Mouse (Mus musculus): ENCODE measurements around the gene Hes5. TPM values are rescaled to one million over a fixed set of nuclear protein-coding genes. Genes with fewer than 3 reads are reported as not detected.

Hes5 gene
- 8.5 to 11.2 TPM (median 9.9 TPM) in 4 replicates for total RNA-seq (2023; ENCODE audit: inconsistent age)

GRCm38 (mm10) chr4:154960690-154961225 is at the start of gene Hes5:
Hes5 (plus strand) TSS chr4:154960923.

DNA sequence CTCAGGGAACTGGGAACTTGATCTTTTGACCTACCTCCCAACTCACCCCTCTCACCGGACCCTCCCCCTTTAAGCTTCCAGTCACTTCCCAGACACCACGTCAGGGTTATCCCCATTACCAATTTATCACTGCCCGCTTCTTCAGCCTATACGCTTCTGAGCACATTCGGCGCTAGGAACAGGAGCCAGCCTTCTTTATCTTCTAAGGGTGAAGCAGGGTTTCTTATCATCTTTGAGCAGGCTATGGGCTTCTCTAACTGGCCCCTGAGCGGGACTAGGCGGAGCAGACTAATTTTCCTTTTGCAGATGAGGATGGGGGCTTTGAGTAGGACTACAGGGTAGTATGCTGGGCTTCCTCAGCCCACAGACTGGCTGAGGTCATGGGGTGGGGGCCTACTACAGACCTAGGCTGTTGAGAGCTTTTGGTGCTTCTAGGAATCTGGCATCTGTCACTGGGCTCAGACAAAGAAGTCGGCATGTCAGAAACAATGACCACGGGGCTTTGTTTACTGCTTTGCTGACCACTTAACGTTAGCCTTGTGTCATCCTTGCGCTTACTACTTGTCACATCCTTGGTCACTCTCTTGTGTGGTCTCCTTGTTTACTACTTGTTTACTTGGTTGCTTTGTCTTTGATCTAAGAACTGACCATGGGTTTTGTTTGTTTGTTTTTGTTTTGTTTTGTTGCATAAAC is 32.2 kb upstream of the Hes5 start, which contains the start of gene Tnfrsf14:
Gene Tnfrsf14, minus strand, starts transcription at position 169 of the 693 bp plus-strand sequence.

GRCm38 (mm10) chr4:154963901-154964580 is 3.3 kb downstream of the Hes5 start, which contains the start of gene Pank4:
Pank4 (plus strand) TSS chr4:154964123.

Other genes with a start within 250 kb of the Hes5 start
- gene Ttc34, start 123.5 kb upstream of the Hes5 start, total RNA-seq (2023; ENCODE audit: inconsistent age), result not detected in 4 replicates
- not detected in 4 replicates for gene Mmel1, start 91.3 kb upstream of the Hes5 start, total RNA-seq (2023; ENCODE audit: inconsistent age)
- 1.3 to 4.5 TPM (median 2.9 TPM) in 4 replicates for gene Fam213b, start 61.8 kb upstream of the Hes5 start, total RNA-seq (2023; ENCODE audit: inconsistent age)
- 45.2 to 53.5 TPM (median 47.9 TPM) in 4 replicates for gene Tnfrsf14, start 32.4 kb upstream of the Hes5 start, total RNA-seq (2023; ENCODE audit: inconsistent age)
- gene Pank4, start 3.2 kb downstream of the Hes5 start, total RNA-seq (2023; ENCODE audit: inconsistent age), result 82.6 to 95.1 TPM (median 87.1 TPM) in 4 replicates
- gene Plch2, start 95.9 kb downstream of the Hes5 start, total RNA-seq (2023; ENCODE audit: inconsistent age), result 0.35 to 0.72 TPM in 2 of 4 replicates, not detected in the others
- gene Pex10, start 106.1 kb downstream of the Hes5 start, total RNA-seq (2023; ENCODE audit: inconsistent age), result 6.7 to 11.2 TPM (median 6.9 TPM) in 4 replicates
- 51.3 to 54.7 TPM (median 53.0 TPM) in 4 replicates for gene Rer1, start 125.5 kb downstream of the Hes5 start, total RNA-seq (2023; ENCODE audit: inconsistent age)
- 1.4 to 6.7 TPM (median 2.9 TPM) in 4 replicates for gene Morn1, start 125.7 kb downstream of the Hes5 start, total RNA-seq (2023; ENCODE audit: inconsistent age)